24 mouse cellular contexts compared by ENCODE assay signal in the genomic region with DNA sequence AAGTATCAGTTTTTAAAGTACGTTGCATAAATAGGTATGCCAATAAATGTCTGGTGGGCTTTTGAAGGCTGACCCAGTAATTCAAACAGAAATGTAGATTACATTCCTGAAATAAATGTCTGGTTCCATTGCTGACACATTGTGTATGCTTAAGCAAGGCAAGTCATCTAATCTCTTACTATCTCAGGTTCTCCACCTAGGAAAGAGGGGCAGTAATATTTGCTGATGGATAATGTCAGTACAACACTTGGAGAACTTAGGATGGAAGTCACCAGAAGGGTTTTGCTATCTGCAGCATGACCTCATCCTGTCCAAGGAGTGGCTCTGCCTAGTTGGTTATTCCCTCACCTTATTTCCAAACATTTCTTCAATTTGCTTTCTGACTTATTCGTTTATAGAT. TPM values are rescaled to one million over a fixed set of nuclear protein-coding genes. Genes with fewer than 3 reads are reported as not detected.
A peak's percentile ranks its signal among the peaks of the same experiment; 100 is the strongest.
DNase-seq lines count a peak whose midpoint lies in the region; ATAC-seq and TF ChIP-seq lines count a peak whose summit lies in the region.
"Had no signal": no experiment of that assay in that cellular context is flagged by ENCODE, and none has a peak within 500 bp of the region (broad histone marks: within the 10 kb centered on the region; RNA-seq: fewer than 3 reads in every experiment).

No protein-coding gene starts in this region.

- no peak for DNase-seq in intestine, embryonic 14.5 days (ENCODE audit: low spot score)
- no peak for DNase-seq in stomach, postnatal 0 days (ENCODE audit: low spot score)
- no peak for DNase-seq in frontal cortex, postnatal 25 days (ENCODE audit: low spot score in 2 of 2)
- no peak for DNase-seq in left cerebral cortex, adult 18-20 months (ENCODE audit: low spot score in 2 of 2)
- no peak for DNase-seq in frontal cortex, postnatal 36 days (ENCODE audit: low spot score in 2 of 2)
- DNase-seq: adrenal gland, adult 2 months; adrenal gland, postnatal 10 days; adrenal gland, postnatal 25 days; cerebellum, adult 11 months; cerebellum, adult 18-20 months; cerebellum, adult 8-10 months; cerebellum, adult 9-11 months; cerebellum, postnatal 14 days; cerebellum, postnatal 36 days; embryo, embryonic 11 days had no signal

- TF ChIP-seq EP300 in stomach, postnatal 0 days (optimal IDR thresholded peaks at IDR 0.05), result no peak

- no peaks in the 10 kb centered on the region for H3K9me3 ChIP-seq in intestine, embryonic 14.5 days (ENCODE audit: control insufficient read depth, low read length)
- no peaks in the 10 kb centered on the region for H3K9me3 ChIP-seq in intestine, postnatal 0 days (ENCODE audit: control insufficient read depth)
- H3K9me3 ChIP-seq in intestine, embryonic 16.5 days (ENCODE audit: control insufficient read depth, low read length), result no peaks in the 10 kb centered on the region
- no peaks in the 10 kb centered on the region for H3K9me3 ChIP-seq in stomach, embryonic 15.5 days
- no peaks in the 10 kb centered on the region for H3K9me3 ChIP-seq in stomach, postnatal 0 days (ENCODE audit: control insufficient read depth, low read length)
- H3K9me3 ChIP-seq: embryonic facial prominence, embryonic 13.5 days; embryonic facial prominence, embryonic 15.5 days; forebrain, embryonic 10.5 days; forebrain, embryonic 12.5 days had no signal

- H3K4me1 ChIP-seq in intestine, embryonic 14.5 days (replicated peaks; ENCODE audit: control insufficient read depth, insufficient read depth, low read length), result peaks cover 6% of the 10 kb centered on the region; the same call in 1 of the 2 replicates
- H3K4me1 ChIP-seq in intestine, postnatal 0 days (replicated peaks; ENCODE audit: control insufficient read depth, insufficient read depth, low read length), result peaks cover 3% of the 10 kb centered on the region; the same call in 1 of the 2 replicates
- H3K4me1 ChIP-seq in intestine, embryonic 16.5 days (ENCODE audit: control insufficient read depth, insufficient read depth, low read length), result peaks cover 5% of the 10 kb centered on the region; the same call in 1 of the 2 replicates
- peaks cover 3% of the 10 kb centered on the region for H3K4me1 ChIP-seq in stomach, embryonic 15.5 days
- no peaks in the 10 kb centered on the region for H3K4me1 ChIP-seq in stomach, postnatal 0 days (replicated peaks; ENCODE audit: control insufficient read depth, insufficient read depth)
- H3K4me1 ChIP-seq: embryonic facial prominence, embryonic 13.5 days; embryonic facial prominence, embryonic 15.5 days had no signal

- ATAC-seq in intestine, embryonic 14.5 days (replicated peaks; ENCODE audit: low FRiP score, low TSS enrichment, low read depth), result peak; percentile 85
- no peak for ATAC-seq in intestine, postnatal 0 days
- peak; percentile 49 for ATAC-seq in intestine, embryonic 16.5 days
- ATAC-seq in stomach, embryonic 15.5 days (ENCODE audit: insufficient read depth, low FRiP score, low read depth), result peak; percentile 83
- ATAC-seq in stomach, postnatal 0 days (ENCODE audit: low FRiP score, low TSS enrichment), result peak; percentile 75
- ATAC-seq: forebrain, embryonic 14.5 days had no signal

- H3K9ac ChIP-seq in intestine, embryonic 14.5 days (ENCODE audit: low read length), result no peak overlapping the region
- no peak overlapping the region for H3K9ac ChIP-seq in intestine, postnatal 0 days (ENCODE audit: low read depth, low read length)
- H3K9ac ChIP-seq in intestine, embryonic 16.5 days (ENCODE audit: low read depth, low read length), result no peak overlapping the region
- H3K9ac ChIP-seq in stomach, embryonic 15.5 days, result no peak overlapping the region
- no peak overlapping the region for H3K9ac ChIP-seq in stomach, postnatal 0 days (ENCODE audit: low read length)
- H3K9ac ChIP-seq: embryonic facial prominence, embryonic 13.5 days; embryonic facial prominence, embryonic 15.5 days; forebrain, embryonic 12.5 days had no signal

- no peak overlapping the region for H3K27ac ChIP-seq in intestine, embryonic 14.5 days (ENCODE audit: low read depth)
- no peak overlapping the region for H3K27ac ChIP-seq in intestine, postnatal 0 days (ENCODE audit: low read depth, low read length)
- no peak overlapping the region for H3K27ac ChIP-seq in intestine, embryonic 16.5 days (ENCODE audit: low read length)
- no peak overlapping the region for H3K27ac ChIP-seq in stomach, embryonic 15.5 days
- H3K27ac ChIP-seq in stomach, postnatal 0 days (replicated peaks), result no peak overlapping the region
- H3K27ac ChIP-seq: embryonic facial prominence, embryonic 13.5 days; embryonic facial prominence, embryonic 15.5 days; forebrain, embryonic 10.5 days; forebrain, embryonic 12.5 days had no signal

- no peak overlapping the region for H3K4me3 ChIP-seq in intestine, embryonic 14.5 days (ENCODE audit: low read depth, low read length)
- H3K4me3 ChIP-seq in intestine, postnatal 0 days (ENCODE audit: low read depth, low read length), result no peak overlapping the region
- no peak overlapping the region for H3K4me3 ChIP-seq in intestine, embryonic 16.5 days (ENCODE audit: low read length)
- no peak overlapping the region for H3K4me3 ChIP-seq in stomach, embryonic 15.5 days (replicated peaks)
- no peak overlapping the region for H3K4me3 ChIP-seq in stomach, postnatal 0 days (ENCODE audit: low read depth, low read length)
- H3K4me3 ChIP-seq: embryonic facial prominence, embryonic 13.5 days; embryonic facial prominence, embryonic 15.5 days; erythroblast, embryonic 14.5 days; forebrain, embryonic 10.5 days; forebrain, embryonic 12.5 days had no signal

- H3K27me3 ChIP-seq in intestine, embryonic 14.5 days (replicated peaks; ENCODE audit: control insufficient read depth, insufficient read depth, low read length), result no peaks in the 10 kb centered on the region
- no peaks in the 10 kb centered on the region for H3K27me3 ChIP-seq in intestine, postnatal 0 days (replicated peaks; ENCODE audit: control insufficient read depth, insufficient read depth, low read length)
- H3K27me3 ChIP-seq in intestine, embryonic 16.5 days (replicated peaks; ENCODE audit: control insufficient read depth, insufficient read depth, low read length), result no peaks in the 10 kb centered on the region
- no peaks in the 10 kb centered on the region for H3K27me3 ChIP-seq in stomach, embryonic 15.5 days (replicated peaks)
- H3K27me3 ChIP-seq in stomach, postnatal 0 days (ENCODE audit: control insufficient read depth, insufficient read depth, low read length), result no peaks in the 10 kb centered on the region
- H3K27me3 ChIP-seq: embryonic facial prominence, embryonic 13.5 days; embryonic facial prominence, embryonic 15.5 days; forebrain, embryonic 12.5 days had no signal

- H3K4me2 ChIP-seq in intestine, embryonic 14.5 days (ENCODE audit: low read length), result no peak overlapping the region
- no peak overlapping the region for H3K4me2 ChIP-seq in intestine, postnatal 0 days (replicated peaks; ENCODE audit: low read depth)
- no peak overlapping the region for H3K4me2 ChIP-seq in intestine, embryonic 16.5 days (ENCODE audit: low read depth, low read length)
- H3K4me2 ChIP-seq in stomach, embryonic 15.5 days, result no peak overlapping the region
- H3K4me2 ChIP-seq in stomach, postnatal 0 days (replicated peaks; ENCODE audit: low read depth), result no peak overlapping the region
- H3K4me2 ChIP-seq: embryonic facial prominence, embryonic 13.5 days; embryonic facial prominence, embryonic 15.5 days; forebrain, embryonic 12.5 days had no signal

- 62% methylated on average over 2 of the region's 2 CpGs for WGBS in intestine, embryonic 14.5 days
- WGBS in intestine, postnatal 0 days, result 28% methylated on average over 2 of the region's 2 CpGs
- 51% methylated on average over 2 of the region's 2 CpGs for WGBS in intestine, embryonic 16.5 days
- WGBS in stomach, embryonic 15.5 days, result 57% methylated on average over 2 of the region's 2 CpGs
- 34% methylated on average over 2 of the region's 2 CpGs for WGBS in stomach, postnatal 0 days

- no peak for TF ChIP-seq CTCF in intestine, postnatal 0 days (IDR thresholded peaks at IDR 0.05; ENCODE audit: low read depth)
- TF ChIP-seq CTCF in stomach, postnatal 0 days (IDR thresholded peaks at IDR 0.05; ENCODE audit: low read depth), result no peak

- no peaks in the 10 kb centered on the region for H3K36me3 ChIP-seq in intestine, embryonic 14.5 days (ENCODE audit: control insufficient read depth, insufficient read depth, low read length)
- no peaks in the 10 kb centered on the region for H3K36me3 ChIP-seq in intestine, postnatal 0 days (ENCODE audit: control insufficient read depth, insufficient read depth)
- H3K36me3 ChIP-seq in intestine, embryonic 16.5 days (ENCODE audit: control insufficient read depth, insufficient read depth, low read length), result no peaks in the 10 kb centered on the region
- no peaks in the 10 kb centered on the region for H3K36me3 ChIP-seq in stomach, embryonic 15.5 days
- H3K36me3 ChIP-seq in stomach, postnatal 0 days (ENCODE audit: control insufficient read depth, insufficient read depth, low read length), result no peaks in the 10 kb centered on the region
- H3K36me3 ChIP-seq: embryonic facial prominence, embryonic 13.5 days; embryonic facial prominence, embryonic 15.5 days; forebrain, embryonic 10.5 days; forebrain, embryonic 12.5 days had no signal

RNA-seq across cellular contexts. Expression of a gene that starts 21.5 kb away (rescaled TPM):
- 11.8 and 13.0 TPM in 2 replicates for polyA plus RNA-seq in intestine, embryonic 14.5 days (2014; fragmentation: Nextera tagmentation; extraction: Ambion mirVana)
- 12.8 and 14.1 TPM in 2 replicates for polyA plus RNA-seq in intestine, postnatal 0 days (2015; fragmentation: Nextera tagmentation; extraction: Ambion mirVana)
- 7.5 and 9.8 TPM in 2 replicates for polyA plus RNA-seq in intestine, embryonic 16.5 days (2015; fragmentation: Nextera tagmentation; extraction: Ambion mirVana)
- 12.2 and 12.6 TPM in 2 replicates for polyA plus RNA-seq in stomach, embryonic 15.5 days (2015; fragmentation: Nextera tagmentation; extraction: Ambion mirVana)
- polyA plus RNA-seq in stomach, postnatal 0 days (2015; fragmentation: Nextera tagmentation; extraction: Ambion mirVana), result 7.1 and 9.0 TPM in 2 replicates
- total RNA-seq in left cerebral cortex, adult 18-20 months (2021), result 10 to 100 TPM; 47.9 to 53.9 TPM

RNA-seq across cellular contexts. Expression of a gene that starts 40.7 kb away (rescaled TPM):
- 124 and 136 TPM in 2 replicates for polyA plus RNA-seq in intestine, embryonic 14.5 days (2014; fragmentation: Nextera tagmentation; extraction: Ambion mirVana)
- polyA plus RNA-seq in intestine, postnatal 0 days (2015; fragmentation: Nextera tagmentation; extraction: Ambion mirVana), result 129 and 142 TPM in 2 replicates
- 153 and 163 TPM in 2 replicates for polyA plus RNA-seq in intestine, embryonic 16.5 days (2015; fragmentation: Nextera tagmentation; extraction: Ambion mirVana)
- polyA plus RNA-seq in stomach, embryonic 15.5 days (2015; fragmentation: Nextera tagmentation; extraction: Ambion mirVana), result 108 and 113 TPM in 2 replicates
- 67.0 and 69.8 TPM in 2 replicates for polyA plus RNA-seq in stomach, postnatal 0 days (2015; fragmentation: Nextera tagmentation; extraction: Ambion mirVana)
- total RNA-seq in left cerebral cortex, adult 18-20 months (2021), result 10 to 100 TPM; 44.4 to 44.6 TPM

RNA-seq across cellular contexts. Expression of a gene that starts 41.8 kb away (rescaled TPM):
- polyA plus RNA-seq in intestine, embryonic 14.5 days (2014; fragmentation: Nextera tagmentation; extraction: Ambion mirVana), result 35.9 and 39.1 TPM in 2 replicates
- 34.6 and 34.7 TPM in 2 replicates for polyA plus RNA-seq in intestine, postnatal 0 days (2015; fragmentation: Nextera tagmentation; extraction: Ambion mirVana)
- 30.5 and 32.8 TPM in 2 replicates for polyA plus RNA-seq in intestine, embryonic 16.5 days (2015; fragmentation: Nextera tagmentation; extraction: Ambion mirVana)
- 36.0 and 39.7 TPM in 2 replicates for polyA plus RNA-seq in stomach, embryonic 15.5 days (2015; fragmentation: Nextera tagmentation; extraction: Ambion mirVana)
- 35.4 and 38.6 TPM in 2 replicates for polyA plus RNA-seq in stomach, postnatal 0 days (2015; fragmentation: Nextera tagmentation; extraction: Ambion mirVana)
- 10 to 100 TPM; 25.2 to 32.5 TPM for total RNA-seq in left cerebral cortex, adult 18-20 months (2021)
